Mouse (Mus musculus): ENCODE data around the gene Dnajc5.

The Dnajc5 gene

DNA sequence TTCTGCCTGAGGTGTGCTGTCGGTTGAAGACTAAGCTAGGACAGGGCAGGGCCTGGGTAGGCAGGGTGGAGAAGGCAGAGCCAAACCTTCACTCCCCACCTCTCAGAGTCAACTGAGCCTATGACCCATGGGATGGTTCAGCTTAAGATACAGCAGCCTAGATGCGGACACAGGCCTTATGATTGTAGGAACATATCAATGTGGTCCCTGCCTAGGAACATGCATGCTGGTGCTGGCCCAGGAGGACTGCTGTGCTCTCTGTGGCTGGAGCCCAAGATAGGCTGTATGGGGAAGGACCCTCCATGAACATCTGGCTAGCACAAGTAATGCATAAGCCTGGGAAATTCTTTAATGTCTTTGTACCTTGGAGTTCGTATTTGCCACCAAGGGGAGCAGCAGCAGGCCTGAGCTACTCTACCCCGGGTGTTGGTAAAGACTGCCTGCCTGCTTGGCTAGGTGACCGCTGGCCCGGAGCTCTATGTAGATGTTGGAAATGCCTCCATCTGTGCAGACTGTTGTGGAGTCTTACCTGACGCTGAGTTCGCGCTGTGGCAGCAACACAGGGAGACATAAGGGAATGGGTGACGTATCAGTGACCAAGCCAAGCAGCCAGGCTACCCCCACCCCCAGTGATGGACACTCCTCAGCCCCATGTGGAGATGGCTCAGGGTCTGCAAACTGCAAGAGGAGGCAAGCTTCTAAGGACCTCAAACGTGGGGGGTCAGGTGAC lies 51.8 kb downstream of the Dnajc5 start:
- CTCF ChIA-PET = interaction anchor here (0.7 kb wide), 1 partner anchor 161 kb away, joined by 3 read pairs; no protein-coding TSS in a partner anchor

DNA sequence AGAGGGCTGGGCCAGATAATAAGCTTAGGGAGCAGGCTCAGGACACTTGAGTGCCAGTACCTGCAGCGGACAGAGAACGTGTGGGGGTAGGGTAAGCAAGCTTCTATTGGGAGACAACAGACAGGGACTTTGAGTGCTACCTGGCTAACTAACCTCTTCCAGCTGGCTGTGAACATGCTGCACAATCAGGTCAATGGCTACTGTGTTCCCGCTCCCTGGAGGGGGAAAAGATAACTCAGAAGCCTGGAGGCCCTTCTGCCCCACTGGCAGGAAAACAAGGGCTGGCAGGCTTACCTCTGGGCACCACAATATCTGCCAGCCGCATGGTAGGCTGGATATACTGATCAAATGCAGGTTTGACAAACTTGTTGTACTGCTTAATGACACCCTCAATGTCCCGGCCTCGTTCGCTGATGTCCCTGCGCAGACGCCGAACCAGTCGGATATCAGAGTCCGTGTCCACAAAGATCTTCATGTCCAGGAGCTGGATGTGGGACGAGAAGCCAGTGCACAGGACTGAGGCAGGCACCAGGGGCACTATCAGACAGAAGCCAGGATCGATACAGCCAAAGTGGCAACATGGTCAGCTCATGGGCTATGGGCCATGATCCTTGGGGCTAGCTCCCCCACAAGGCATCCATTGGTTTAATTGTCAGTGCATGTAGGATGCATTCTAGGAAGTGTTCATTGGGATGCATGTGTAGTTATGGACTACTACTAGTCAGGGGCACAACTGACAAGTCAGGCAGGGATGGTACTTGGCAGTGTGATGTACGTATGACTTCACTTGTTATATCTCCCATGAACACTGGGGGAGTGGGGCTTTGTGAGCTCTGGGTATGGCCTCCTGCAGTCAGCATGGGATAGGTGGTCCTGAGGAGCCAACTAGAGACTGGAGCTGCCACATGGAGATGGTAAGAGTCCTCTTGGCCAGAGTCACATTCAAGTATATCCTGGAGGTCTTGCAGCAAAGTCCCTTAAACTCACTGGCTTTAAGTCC lies 52.9 kb downstream of the Dnajc5 start:
- CTCF ChIA-PET = no interaction called here

DNA sequence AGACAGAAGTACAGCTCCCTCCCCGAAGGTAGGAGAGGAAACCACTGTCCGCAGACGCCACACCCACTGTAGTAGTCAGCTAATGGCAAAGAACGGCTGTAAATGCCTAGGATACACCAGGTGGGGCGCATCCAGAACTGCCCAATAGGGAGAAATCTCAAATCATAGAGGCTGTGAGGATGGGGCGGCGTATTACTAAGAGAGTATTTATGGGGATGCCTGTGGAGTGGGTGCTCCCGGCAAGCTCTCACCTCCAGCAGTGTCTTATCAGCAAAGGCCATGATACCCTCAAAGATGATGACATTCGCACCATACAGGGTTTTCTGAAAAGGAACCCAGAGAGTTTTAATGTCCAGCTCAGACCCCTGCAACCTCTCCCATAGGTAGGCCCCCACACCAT lies 53.7 kb downstream of the Dnajc5 start:
- CTCF ChIA-PET = no interaction called here

DNA sequence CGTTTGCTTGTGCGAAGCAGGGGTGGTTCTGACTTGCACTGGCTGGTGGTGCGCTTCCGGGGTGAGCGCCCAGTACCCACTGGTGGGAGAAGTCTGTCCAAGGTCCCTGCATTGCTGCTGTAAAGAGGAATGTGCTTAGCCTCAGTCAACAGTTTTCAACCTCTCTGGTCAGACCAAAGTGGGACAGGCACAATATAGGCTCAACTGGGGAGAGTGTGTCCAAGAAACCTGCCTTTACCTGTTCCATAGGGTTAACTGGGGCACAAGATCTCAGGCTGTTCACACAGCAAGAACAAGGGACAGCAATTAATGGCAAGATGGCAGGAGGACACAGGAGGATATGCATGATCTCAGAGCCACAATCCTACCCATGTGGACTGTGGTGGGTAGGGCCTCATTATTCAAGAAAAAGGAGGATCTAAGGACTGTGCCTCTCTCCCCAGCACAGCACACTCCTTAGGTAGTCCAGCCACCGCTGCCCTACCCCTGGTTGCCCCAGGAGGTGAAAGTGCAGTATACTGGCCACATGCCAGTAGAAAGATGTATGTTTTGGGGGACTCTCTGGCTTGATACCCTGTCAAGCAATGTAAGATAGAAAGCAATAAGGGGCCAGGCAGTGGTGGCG lies 54.7 kb downstream of the Dnajc5 start:
- CTCF ChIA-PET = no interaction called here

DNA sequence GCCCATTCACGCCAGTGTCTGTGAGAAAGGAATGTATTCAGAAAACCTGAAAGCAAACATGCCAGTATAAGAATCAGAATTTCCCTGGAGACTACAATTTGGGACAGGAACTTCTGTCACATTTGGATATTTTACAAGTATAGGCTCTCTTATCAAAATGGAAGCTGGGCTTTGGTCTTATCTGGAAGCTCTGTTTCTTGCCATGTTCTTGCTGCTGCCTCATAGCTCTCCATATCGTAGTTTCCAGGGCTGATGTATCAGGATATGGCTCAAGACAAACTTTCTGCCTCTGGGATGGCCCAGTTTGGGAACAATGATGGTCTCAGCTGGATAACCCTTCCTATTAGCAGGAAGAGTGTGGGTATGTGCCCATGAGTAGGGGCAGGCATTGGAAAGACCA lies 56.3 kb downstream of the Dnajc5 start:
- CTCF ChIA-PET = no interaction called here

DNA sequence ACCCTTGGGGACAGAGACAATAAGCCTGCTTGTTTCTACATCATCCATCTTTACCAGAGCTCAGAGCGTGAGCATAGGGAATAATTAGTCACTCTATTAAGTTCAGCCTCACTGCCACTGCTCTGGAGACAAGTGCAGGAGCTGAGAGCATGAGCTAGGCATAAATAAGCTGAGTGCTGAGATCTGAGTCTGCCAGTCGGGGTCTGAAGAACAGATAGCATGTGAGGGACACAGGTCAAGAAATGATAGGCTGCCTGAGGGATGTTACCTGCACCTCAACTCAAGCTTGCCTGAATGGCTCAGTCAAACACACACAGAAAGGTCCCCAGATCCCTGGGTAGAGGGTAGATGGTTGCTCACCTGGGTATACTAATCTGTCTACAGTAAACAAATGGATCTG lies 56.8 kb downstream of the Dnajc5 start:
- CTCF ChIA-PET = interaction anchor here (0.6 kb wide), 1 partner anchor 40 kb away, joined by 5 read pairs; no protein-coding TSS in a partner anchor

DNA sequence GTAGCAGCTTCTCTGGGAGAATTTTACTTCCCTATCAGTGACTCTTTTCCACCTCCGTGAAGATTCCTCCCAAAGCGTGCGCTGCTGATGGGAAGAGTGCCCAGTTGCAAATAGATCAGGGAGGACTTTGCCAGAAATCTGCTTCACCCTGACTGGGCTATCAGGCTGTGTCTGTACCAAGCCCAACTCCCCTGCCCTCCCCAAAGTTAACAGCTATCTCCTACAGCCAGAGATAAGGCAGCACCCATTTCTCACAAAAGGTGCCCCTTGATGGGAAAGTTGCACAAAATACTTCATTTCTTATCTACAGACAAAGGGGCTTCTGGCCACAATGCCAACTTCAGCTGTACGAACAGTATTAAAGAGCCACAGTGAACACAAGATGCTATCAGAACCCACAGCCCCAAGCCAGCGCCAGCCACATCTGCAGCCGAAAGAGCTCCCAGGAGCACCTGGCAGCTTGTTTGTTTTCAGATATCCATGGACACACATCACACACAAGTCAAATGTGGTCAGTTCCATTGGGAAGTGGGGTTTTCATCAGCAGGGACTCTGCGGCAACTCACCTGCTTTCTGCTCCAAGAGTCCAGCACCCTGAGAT lies 57.8 kb downstream of the Dnajc5 start:
- CTCF ChIA-PET = interaction anchor here (0.6 kb wide), 1 partner anchor 40 kb away, joined by 3 read pairs; no protein-coding TSS in a partner anchor

DNA sequence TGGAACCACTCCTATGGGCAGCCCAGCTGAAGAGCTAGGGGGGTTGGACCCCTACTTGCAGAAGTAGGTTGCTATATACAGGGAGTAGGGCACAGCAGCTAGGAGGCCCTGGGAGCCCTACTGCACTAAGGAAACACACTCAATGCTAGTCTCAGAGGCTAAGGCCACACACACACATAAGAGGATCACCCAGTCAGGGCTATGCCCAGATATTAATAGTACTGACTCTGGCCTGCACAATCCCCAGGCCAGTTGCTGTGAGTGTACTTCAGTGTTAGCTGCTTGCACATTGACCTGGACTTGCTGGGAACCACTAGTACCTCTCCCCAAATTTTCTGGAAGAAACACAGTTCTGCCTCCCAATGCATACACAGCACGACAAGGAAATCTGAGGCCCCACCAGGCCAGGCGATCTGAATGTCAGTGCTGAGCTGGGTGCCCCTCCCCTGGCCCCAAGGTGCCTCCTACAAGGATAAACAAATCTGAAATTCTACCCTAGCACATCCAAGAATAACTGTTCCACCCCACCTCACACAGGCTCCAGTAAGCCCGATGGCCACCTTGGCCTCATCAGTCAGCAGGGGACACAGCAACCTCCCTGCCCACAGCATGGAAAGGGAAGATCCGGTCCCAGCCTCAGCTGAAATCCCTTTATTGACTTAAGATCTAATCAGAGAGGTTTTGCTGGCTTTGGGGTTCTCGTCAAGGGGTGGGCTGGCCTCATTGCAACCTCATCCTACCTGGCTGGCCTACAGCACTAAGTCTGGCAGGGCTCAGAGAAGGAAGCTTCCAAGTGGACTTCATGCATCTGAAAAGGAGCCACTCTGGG lies 58.7 kb downstream of the Dnajc5 start:
- CTCF ChIA-PET = no interaction called here

DNA sequence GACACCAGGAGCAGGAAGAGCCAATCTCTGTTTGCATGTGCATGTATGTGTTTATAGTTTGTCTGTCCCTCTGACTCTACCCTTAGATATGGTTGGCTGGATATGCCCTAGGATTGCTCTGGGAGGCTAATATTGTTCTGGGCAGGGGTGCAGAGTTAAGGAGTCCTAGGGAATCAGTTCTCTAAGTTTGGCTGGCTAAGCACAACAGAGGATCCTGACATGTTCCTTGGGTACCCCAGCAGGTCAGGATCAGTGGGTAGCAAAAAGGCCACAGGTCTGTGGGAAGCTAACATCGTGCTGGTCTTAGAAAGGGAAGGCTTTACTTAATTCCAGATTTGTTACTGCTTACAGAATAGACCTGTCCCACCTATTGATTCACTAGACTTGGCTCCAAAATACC lies 59.4 kb downstream of the Dnajc5 start:
- CTCF ChIA-PET = interaction anchor here (0.6 kb wide), 1 partner anchor 46 kb away, joined by 4 read pairs; no protein-coding TSS in a partner anchor

DNA sequence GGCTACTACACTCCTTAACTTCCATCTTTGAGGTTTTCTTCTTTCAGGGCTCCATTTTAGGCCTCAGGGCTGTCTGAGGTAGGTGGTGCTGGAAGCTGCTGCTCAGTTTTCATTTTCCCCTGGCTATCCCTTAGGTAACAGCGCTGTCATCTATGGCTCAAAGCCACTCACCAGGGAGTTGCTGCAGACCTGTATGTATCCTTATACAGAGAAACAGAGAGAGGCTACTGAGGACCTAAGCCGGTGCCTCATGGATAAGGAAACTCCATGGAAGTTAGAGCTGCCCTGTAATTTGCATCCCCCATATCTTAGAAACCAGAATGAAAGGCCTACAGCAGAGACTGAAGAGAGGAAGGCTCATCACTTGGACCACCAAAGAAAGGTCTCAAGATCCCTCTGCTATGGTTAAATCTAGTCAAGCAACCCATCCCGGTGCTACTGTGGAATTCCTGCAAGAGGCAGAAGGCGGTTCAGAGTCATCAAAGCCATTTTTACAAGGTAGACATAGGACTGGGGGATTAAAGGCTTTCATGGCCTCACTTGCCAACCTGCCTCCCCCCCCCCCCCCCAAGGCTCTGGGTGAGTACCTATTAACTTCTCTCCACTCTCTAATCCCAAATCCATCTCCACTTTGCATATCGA lies 60.0 kb downstream of the Dnajc5 start:
- CTCF ChIA-PET = interaction anchor here (0.6 to 0.8 kb wide), 2 partner anchors 19 to 46 kb away, joined by 4 to 5 read pairs; no protein-coding TSS in a partner anchor

DNA sequence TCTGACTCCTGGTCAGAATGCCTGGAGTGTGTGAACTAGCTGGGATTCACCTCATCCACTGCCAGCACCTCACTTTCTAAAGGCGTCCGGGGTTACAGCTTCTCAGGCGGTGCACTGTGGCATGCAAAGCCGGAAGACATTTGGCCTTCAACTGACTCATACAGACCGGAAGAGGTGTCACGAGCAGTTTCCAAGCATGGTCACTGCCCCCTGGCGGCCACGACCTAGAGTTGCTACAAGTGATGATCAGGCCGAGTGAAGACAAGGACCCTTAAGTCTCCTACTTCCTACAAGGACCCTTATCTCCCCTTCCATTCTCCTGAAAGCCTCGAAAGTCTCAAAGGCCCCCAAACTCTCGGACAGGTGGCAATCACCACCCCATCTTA lies 60.7 kb downstream of the Dnajc5 start:
- CTCF ChIA-PET = interaction anchor here (0.8 kb wide), 1 partner anchor 19 kb away, joined by 5 read pairs; no protein-coding TSS in a partner anchor

DNA sequence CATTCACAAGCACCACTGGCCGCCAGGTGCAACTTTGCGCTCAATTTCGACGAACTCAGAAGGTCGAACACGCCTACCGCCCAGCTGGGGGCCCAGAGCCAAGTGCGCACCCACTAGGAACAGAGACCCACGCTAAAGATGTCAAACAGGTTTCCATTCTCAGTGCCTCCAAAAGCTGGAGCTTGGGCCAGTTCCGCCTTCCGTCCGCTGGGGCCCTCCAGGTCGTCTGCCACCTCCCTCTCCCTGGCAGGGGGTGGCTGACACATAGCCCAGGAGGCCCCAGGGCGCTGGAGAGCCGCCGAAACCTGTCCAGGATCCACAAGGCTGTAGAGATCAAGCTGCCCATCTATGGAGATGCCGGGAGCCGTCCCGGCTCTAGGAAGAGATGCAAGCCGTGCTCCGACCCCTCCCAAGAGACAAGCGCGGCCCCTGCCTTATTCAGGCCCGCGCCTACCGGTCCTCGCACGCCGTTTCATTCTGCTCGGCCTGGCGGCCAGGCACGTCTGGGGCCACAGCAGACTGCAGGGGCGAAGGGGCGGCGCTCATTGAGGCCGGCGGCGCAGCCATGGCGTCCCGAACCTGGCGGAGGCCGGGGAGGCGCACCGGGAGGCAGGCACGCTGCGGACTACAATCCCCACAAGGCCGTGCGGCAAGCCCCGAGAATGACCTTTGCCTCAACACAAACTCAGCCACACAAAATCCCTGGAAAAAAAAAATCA lies 61.3 kb downstream of the Dnajc5 start:
- CTCF ChIA-PET = interaction anchor here (0.8 kb wide), 1 partner anchor 10 kb away, joined by 3 read pairs; the partner anchor contains the start of gene Prpf6

DNA sequence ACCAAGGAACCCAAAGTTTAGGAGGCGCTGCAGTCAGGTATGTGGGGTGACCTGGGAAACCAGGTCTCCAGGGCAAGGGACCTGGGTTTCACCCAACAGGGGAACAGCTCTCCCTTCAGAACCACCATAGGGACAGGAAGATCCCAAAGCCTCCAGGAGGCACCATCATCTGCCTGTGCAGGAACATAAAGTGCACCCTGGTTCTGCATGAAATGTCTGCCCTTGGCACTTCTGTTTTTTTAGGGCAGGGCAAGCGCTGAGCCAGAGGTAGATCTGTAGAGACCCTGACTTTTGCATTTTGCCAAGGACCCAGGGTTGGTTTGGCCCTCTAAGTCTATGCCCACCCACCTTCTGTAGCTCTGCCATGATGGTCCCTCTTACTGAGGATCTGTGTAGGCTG lies 62.1 kb downstream of the Dnajc5 start:
- CTCF ChIA-PET = interaction anchor here (0.8 kb wide), 1 partner anchor 9 kb away, joined by 3 read pairs; the partner anchor contains the start of gene Prpf6

DNA sequence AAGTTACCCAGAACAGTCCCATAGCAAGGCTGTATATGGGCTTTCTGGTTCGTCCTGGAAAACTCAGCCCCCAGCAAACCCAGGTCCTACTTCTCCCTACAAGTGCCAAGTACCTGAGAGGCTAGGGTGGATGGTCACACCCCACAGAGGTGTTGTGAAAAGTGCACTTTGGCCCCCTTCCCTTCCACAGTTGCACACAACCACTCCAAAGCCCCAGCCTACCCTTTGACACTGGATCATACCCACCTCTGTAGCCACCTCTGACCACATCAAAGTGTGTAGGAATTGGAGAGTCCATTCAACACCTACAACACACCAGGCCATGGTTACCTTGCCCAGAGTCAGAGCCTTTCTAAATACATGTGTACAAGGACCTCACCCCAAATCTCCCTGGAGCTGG lies 62.7 kb downstream of the Dnajc5 start:
- CTCF ChIA-PET = no interaction called here

DNA sequence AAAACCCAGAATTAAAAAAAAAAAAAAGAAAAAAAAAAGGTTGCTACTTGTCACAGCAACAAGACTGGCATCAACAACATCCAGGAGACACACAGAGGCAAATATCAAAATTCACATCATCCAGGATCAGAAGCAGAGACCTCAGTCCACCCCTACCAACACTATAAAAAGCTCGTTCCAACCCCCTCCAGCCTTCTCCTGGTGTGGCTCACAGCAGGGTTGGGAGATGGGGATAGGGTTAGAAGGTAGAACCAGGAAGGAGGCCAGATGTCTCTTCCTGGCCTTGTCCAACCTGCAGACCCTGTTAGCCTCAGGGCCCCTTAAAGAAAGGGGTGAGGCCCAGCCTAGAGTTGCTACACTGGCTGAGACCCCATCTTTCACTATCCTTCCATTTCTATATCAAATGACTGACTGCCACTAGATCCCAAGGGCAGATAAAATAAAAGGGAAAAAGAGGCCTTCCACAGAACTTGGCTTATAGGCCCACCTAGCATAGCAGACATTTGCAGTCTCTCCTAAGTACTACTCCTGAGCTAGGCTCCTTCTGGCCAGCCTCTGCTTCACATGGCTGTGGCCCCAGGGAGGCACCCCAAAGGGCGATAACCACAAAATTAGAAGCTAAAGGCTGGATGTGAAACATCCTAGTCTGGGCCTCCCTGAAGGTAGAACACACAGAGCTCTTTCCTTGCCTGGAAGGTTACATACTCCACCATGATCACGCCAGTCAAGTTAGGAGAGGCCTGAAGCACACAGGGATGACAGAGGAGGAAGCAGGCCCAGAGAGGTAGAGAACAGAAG lies 63.4 kb downstream of the Dnajc5 start:
- CTCF ChIA-PET = interaction anchor here (0.6 kb wide), 1 partner anchor 10 kb away, joined by 12 read pairs; no protein-coding TSS in a partner anchor

DNA sequence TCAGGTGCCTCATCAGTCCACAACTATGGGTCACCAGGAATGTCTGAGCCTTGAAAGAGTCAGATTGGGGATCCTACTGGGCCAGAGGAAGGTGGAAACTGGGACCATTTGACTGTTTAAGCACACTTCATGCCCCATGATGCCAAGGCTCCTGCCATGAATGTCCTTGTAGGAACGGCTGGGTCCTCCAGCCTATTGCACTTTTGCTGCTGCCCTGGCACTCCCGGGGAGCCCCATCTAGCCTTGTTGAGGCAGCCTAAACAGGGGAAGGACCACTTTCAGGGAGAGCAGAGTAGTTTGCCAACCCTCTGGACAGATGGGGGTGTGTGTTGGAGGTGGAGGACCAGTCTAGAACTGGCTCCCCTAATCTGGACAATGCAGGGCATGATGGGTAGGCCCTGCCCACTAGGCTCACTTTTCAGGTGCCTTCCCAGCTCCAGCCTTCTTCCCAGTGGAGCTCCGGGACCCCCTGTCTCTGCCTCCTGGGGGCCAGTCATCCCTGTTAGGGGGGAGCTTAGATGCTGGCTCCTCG lies 64.2 kb downstream of the Dnajc5 start, which contains the start of gene Uckl1:
Uckl1 (minus strand) TSS at position 482 of the 532 bp plus-strand sequence.
- CTCF ChIA-PET = no interaction called here

DNA sequence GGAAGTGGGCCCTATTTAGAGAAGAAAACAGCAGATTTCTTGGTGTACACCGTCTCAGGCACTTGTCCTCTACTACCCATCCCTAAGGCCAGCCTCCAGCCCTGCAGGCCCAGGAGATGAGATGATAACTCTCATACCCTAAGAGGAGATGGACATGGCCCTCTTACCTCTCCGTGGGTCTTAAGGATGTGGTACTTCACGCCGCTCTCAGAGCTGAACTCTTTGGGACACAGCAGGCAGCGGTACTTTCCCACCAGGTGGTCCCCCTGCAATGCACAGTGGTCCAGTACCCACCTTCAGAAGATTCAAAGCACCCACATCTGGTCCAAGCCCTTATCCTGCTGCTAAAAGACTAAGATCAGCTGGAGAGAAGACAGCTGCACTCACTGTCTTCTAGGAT lies 65.2 kb downstream of the Dnajc5 start:
- CTCF ChIA-PET = interaction anchor here (0.5 kb wide), 1 partner anchor 1502 kb away, joined by 26 read pairs; no protein-coding TSS in a partner anchor

DNA sequence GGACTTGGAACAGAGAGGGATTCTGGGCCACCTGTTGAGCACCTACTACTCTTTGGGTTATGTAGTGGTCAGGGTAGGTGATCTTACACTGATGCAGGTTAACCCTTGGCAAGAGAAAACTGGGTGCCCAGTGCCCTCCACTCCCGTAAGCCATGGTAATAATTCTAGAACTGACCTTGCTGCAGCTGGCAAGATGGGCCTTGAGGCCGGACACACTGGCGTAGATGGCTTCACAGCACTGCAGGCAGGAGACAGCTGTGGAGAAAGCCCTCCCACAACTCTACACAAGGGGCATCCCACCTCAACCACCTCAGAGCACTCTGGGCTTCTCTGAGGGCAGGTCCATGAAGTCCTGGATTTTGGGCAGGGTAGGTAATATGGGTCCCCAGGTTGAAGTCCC lies 65.8 kb downstream of the Dnajc5 start:
- CTCF ChIA-PET = interaction anchor here (0.5 kb wide), 1 partner anchor 1503 kb away, joined by 26 read pairs; no protein-coding TSS in a partner anchor

Measured in spleen, embryonic (tissue).